Mouse (Mus musculus) limb, embryonic 14.5 days (tissue): ENCODE data around the gene Btbd16. TPM values are rescaled to one million over a fixed set of nuclear protein-coding genes. Genes with fewer than 3 reads are reported as not detected.
A peak's percentile ranks its signal among the peaks of the same experiment; 100 is the strongest.

Experiments
- ATAC-seq: fragments of 200-750 bp; cut with Nextera tagmentation; 2 replicates; pipeline ENCODE4 v1.8.0; 2017; ENCODE audit warnings: low read depth, moderate number of reproducible peaks, moderate TSS enrichment; ENCODE audit not compliant: low FRiP score
- DNase-seq: peaks from one replicate; pipeline ENCODE4 v3.0.0-alpha.2; 2015; ENCODE audit warnings: low spot score
- H3K27ac ChIP-seq: fragments of 300-500 bp; sonication (generic); replicated peaks from 2 replicates; pipeline ENCODE4 v1.5.1; 2014; ENCODE audit warnings: low read depth, mild to moderate bottlenecking, low read length, moderate library complexity, mixed read lengths
- H3K27me3 ChIP-seq: fragments of 300-500 bp; sonication (generic); 2 replicates; pipeline ENCODE4 v1.6.1; 2014; ENCODE audit warnings: low read length, mixed read lengths; ENCODE audit not compliant: control insufficient read depth, insufficient read depth
- H3K36me3 ChIP-seq: fragments of 300-500 bp; sonication (generic); 2 replicates; pipeline ENCODE4 v1.6.1; 2014; ENCODE audit warnings: mild to moderate bottlenecking, low read length, moderate library complexity, mixed read lengths; ENCODE audit not compliant: control insufficient read depth, insufficient read depth
- H3K4me1 ChIP-seq: fragments of 300-500 bp; sonication (generic); 2 replicates; pipeline ENCODE4 v1.6.1; 2014; ENCODE audit warnings: antibody characterized with exemption, low read length, mixed read lengths; ENCODE audit not compliant: control insufficient read depth, insufficient read depth
- H3K4me2 ChIP-seq: fragments of 300-500 bp; sonication (generic); replicated peaks from 2 replicates; pipeline ENCODE4 v1.6.1; 2014; ENCODE audit warnings: low read depth, mild to moderate bottlenecking, low read length, moderate library complexity; ENCODE audit not compliant: severe bottlenecking
- H3K4me3 ChIP-seq: fragments of 300-500 bp; sonication (generic); replicated peaks from 2 replicates; pipeline ENCODE4 v1.5.1; 2014; ENCODE audit warnings: low read length
- H3K9ac ChIP-seq: fragments of 300-500 bp; sonication (generic); 2 replicates; pipeline ENCODE4 v1.6.1; 2014; ENCODE audit warnings: mild to moderate bottlenecking, low read depth, low read length, moderate library complexity; ENCODE audit not compliant: severe bottlenecking
- H3K9me3 ChIP-seq: fragments of 300-500 bp; sonication (generic); 2 replicates; pipeline ENCODE4 v1.6.1; 2016; ENCODE audit warnings: low read length; ENCODE audit not compliant: control insufficient read depth
- POLR2A ChIP-seq: fragments of 200-500 bp; IDR thresholded peaks from 2 replicates; pipeline ENCODE4 v1.8.0; 2012; ENCODE audit warnings: inconsistent platforms, mild to moderate bottlenecking, moderate library complexity, borderline replicate concordance; ENCODE audit not compliant: insufficient read depth, insufficient read length; ENCODE audit errors: extremely low read depth
- WGBS: fragments of 180-500 bp; shearing (Covaris S2); extraction: QIAGEN DNeasy Blood & Tissue Kit; methylation state at CpG from one replicate; pipeline ENCODE4 v1.1.7; 2014; 5-methylcytosine and 5-hydroxymethylcytosine counted together
- polyA plus RNA-seq, 2 experiments: library from polyadenylated mRNA; depleted of rRNA in 1 of 2; stranded (reverse) in 1 of 2; unstranded in 1 of 2; fragments of >200 nt; fragmentation: Nextera tagmentation in 1 of 2; extraction: Ambion mirVana in 1 of 2; gene quantifications; 2 replicates each; pipeline versions ENCODE4 v1.2.1 to v1.2.3; 2012 to 2014

The Btbd16 gene
- polyA plus RNA-seq, 2 experiments = 0.05 TPM; not detected in 1

GRCm38 (mm10) chr7:130749165-130749564, 24.7 kb upstream of the Btbd16 start:
- no peak for TF ChIP-seq POLR2A
- H3K27me3 ChIP-seq = no peaks in the 10 kb centered on the region
- no peak for ATAC-seq
- no peak for DNase-seq
- H3K4me3 ChIP-seq = no peak overlapping the region
- H3K9me3 ChIP-seq = no peaks in the 10 kb centered on the region
- peaks cover 81% of the 10 kb centered on the region for H3K36me3 ChIP-seq
- no peak overlapping the region for H3K9ac ChIP-seq
- no peaks in the 10 kb centered on the region for H3K4me1 ChIP-seq
- WGBS = 96% methylated on average over 4 of the region's 4 CpGs
- no peak overlapping the region for H3K27ac ChIP-seq
- no peak overlapping the region for H3K4me2 ChIP-seq

GRCm38 (mm10) chr7:130750752-130751490, 22.9 kb upstream of the Btbd16 start:
- DNase-seq (no peak), ATAC-seq (no peak)
- no peaks in the 10 kb centered on the region for H3K9me3 ChIP-seq
- peaks cover 80% of the 10 kb centered on the region for H3K36me3 ChIP-seq
- H3K4me3 ChIP-seq = no peak overlapping the region
- no peak overlapping the region for H3K4me2 ChIP-seq
- no peaks in the 10 kb centered on the region for H3K4me1 ChIP-seq
- H3K9ac ChIP-seq = no peak overlapping the region
- no peak overlapping the region for H3K27ac ChIP-seq
- TF ChIP-seq POLR2A = no peak
- no peaks in the 10 kb centered on the region for H3K27me3 ChIP-seq
- WGBS = 60% methylated on average over 17 of the region's 17 CpGs

GRCm38 (mm10) chr7:130751678-130752077, 22.2 kb upstream of the Btbd16 start:
- WGBS = 83% methylated on average over 9 of the region's 9 CpGs
- ATAC-seq = no peak
- no peak overlapping the region for H3K27ac ChIP-seq
- H3K36me3 ChIP-seq = peaks cover 77% of the 10 kb centered on the region
- no peak for DNase-seq
- H3K4me2 ChIP-seq = no peak overlapping the region
- H3K9ac ChIP-seq = no peak overlapping the region
- no peak overlapping the region for H3K4me3 ChIP-seq
- H3K9me3 ChIP-seq = no peaks in the 10 kb centered on the region
- TF ChIP-seq POLR2A = no peak
- H3K27me3 ChIP-seq = no peaks in the 10 kb centered on the region
- no peaks in the 10 kb centered on the region for H3K4me1 ChIP-seq

- Histone ChIP-seq H3K27ac (no peak overlapping the region), H3K9ac (no peak overlapping the region), H3K4me1 (no peaks in the 10 kb centered on the region), H3K4me2 (no peak overlapping the region), H3K27me3 (no peaks in the 10 kb centered on the region), H3K9me3 (no peaks in the 10 kb centered on the region), H3K4me3 (no peak overlapping the region), H3K36me3 (peaks cover 72% of the 10 kb centered on the region)
- ATAC-seq = no peak
- TF ChIP-seq POLR2A = no peak
- 97% methylated on average over 2 of the region's 2 CpGs for WGBS
- DNase-seq = peak; percentile 10
Observed at GRCm38 (mm10) chr7:130754790-130755189, 19.1 kb upstream of the Btbd16 start.

- no peak overlapping the region for H3K4me3 ChIP-seq
- no peak for TF ChIP-seq POLR2A
- H3K4me2 ChIP-seq = no peak overlapping the region
- no peaks in the 10 kb centered on the region for H3K9me3 ChIP-seq
- no peaks in the 10 kb centered on the region for H3K27me3 ChIP-seq
- no peak for ATAC-seq
- no peak overlapping the region for H3K9ac ChIP-seq
- no peak for DNase-seq
- WGBS = 87% methylated on average over 7 of the region's 7 CpGs
- H3K36me3 ChIP-seq = peaks cover 73% of the 10 kb centered on the region
- no peak overlapping the region for H3K27ac ChIP-seq
- no peaks in the 10 kb centered on the region for H3K4me1 ChIP-seq
Observed at GRCm38 (mm10) chr7:130756343-130756835, 17.5 kb upstream of the Btbd16 start.
